26 mouse cellular contexts compared by ENCODE assay signal in the genomic region with DNA sequence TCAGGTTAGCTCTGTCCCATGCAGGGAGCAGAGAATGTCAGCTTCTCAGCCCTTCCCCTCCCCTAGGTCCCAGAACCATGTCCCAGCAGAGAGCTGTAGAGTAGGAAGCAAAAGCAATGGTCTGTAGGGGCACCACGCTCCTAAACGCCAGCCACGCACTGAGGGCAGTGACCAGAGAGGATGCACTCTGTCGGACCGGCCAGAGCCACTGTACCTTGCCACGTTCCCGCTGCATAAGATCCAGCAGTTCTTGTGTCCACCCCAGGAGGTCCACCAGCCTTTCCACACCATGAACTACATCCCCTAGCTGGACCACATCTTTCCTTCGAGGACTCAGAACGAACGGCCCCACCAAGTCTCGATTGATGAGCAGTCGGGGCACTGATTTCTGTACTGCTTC. TPM values are rescaled to one million over a fixed set of nuclear protein-coding genes. Genes with fewer than 3 reads are reported as not detected.
A peak's percentile ranks its signal among the peaks of the same experiment; 100 is the strongest.
DNase-seq lines count a peak whose midpoint lies in the region; ATAC-seq and TF ChIP-seq lines count a peak whose summit lies in the region.
"Had no signal": no experiment of that assay in that cellular context is flagged by ENCODE, and none has a peak within 500 bp of the region (broad histone marks: within the 10 kb centered on the region; RNA-seq: fewer than 3 reads in every experiment).

No protein-coding gene starts in this region.

- no peak for TF ChIP-seq CTCF in cortical plate, adult 2 months (IDR thresholded peaks at IDR 0.05; ENCODE audit: extremely low read depth, insufficient read depth, low read length)
- no peak for TF ChIP-seq CTCF in embryonic fibroblast, embryonic 13.5 days (IDR thresholded peaks at IDR 0.05; ENCODE audit: borderline replicate concordance, insufficient read depth, low read length)

- H3K4me3 ChIP-seq in megakaryocyte, embryonic 14.5 days (replicated peaks) = peak overlapping the region; percentile 12
- no peak overlapping the region for H3K4me3 ChIP-seq in cortical plate, adult 2 months (ENCODE audit: insufficient read depth, low read length)
- H3K4me3 ChIP-seq in embryonic fibroblast, embryonic 13.5 days (ENCODE audit: insufficient read depth, low read length) = no peak overlapping the region
- H3K4me3 ChIP-seq: embryonic facial prominence, embryonic 10.5 days; embryonic facial prominence, embryonic 12.5 days; erythroblast, embryonic 14.5 days had no signal

- H3K9me3 ChIP-seq in megakaryocyte, embryonic 14.5 days = no peaks in the 10 kb centered on the region
- H3K9me3 ChIP-seq: embryonic facial prominence, embryonic 10.5 days; embryonic facial prominence, embryonic 12.5 days had no signal

- peaks cover 97% of the 10 kb centered on the region for H3K36me3 ChIP-seq in megakaryocyte, embryonic 14.5 days (replicated peaks; ENCODE audit: low read length)

- TF ChIP-seq POLR2A in cortical plate, adult 2 months (IDR thresholded peaks at IDR 0.05; ENCODE audit: extremely low read depth, insufficient read depth, low read length) = peak; percentile 41; the same call in 1 of the 2 replicates
- TF ChIP-seq POLR2A in embryonic fibroblast, embryonic 13.5 days (IDR thresholded peaks at IDR 0.05; ENCODE audit: low read depth, low read length) = peak; percentile 30; the same call in 1 of the 2 replicates

- H3K4me1 ChIP-seq in megakaryocyte, embryonic 14.5 days = peaks cover 72% of the 10 kb centered on the region
- H3K4me1 ChIP-seq in cortical plate, adult 2 months (ENCODE audit: control insufficient read depth, insufficient read depth, low read length) = no peaks in the 10 kb centered on the region
- H3K4me1 ChIP-seq in embryonic fibroblast, embryonic 13.5 days (ENCODE audit: control insufficient read depth, insufficient read depth, low read length) = no peaks in the 10 kb centered on the region
- H3K4me1 ChIP-seq: embryonic facial prominence, embryonic 12.5 days had no signal

- ATAC-seq in megakaryocyte, adult 5-6 weeks (ENCODE audit: poor library complexity, severe bottlenecking) = no peak
- no peak for ATAC-seq in erythroid progenitor cell, adult 5-6 weeks (replicated peaks; ENCODE audit: low FRiP score, poor library complexity, severe bottlenecking)
- ATAC-seq: forebrain, embryonic 14.5 days; forebrain, embryonic 16.5 days had no signal

- H3K27me3 ChIP-seq in megakaryocyte, embryonic 14.5 days (replicated peaks) = no peaks in the 10 kb centered on the region
- H3K27me3 ChIP-seq: embryonic facial prominence, embryonic 12.5 days had no signal

- DNase-seq in spleen, adult 12 weeks (ENCODE audit: low spot score) = no peak
- DNase-seq: adrenal gland, adult 2 months; adrenal gland, postnatal 10 days; adrenal gland, postnatal 25 days; cerebellum, adult 11 months; cerebellum, adult 18-20 months; cerebellum, adult 8-10 months; cerebellum, adult 9-11 months; cerebellum, postnatal 14 days; cerebellum, postnatal 36 days had no signal

- no peak overlapping the region for H3K27ac ChIP-seq in cortical plate, adult 2 months (ENCODE audit: insufficient read depth, low read length)
- H3K27ac ChIP-seq in embryonic fibroblast, embryonic 13.5 days (ENCODE audit: insufficient read depth, low read length) = no peak overlapping the region
- H3K27ac ChIP-seq: embryonic facial prominence, embryonic 10.5 days; embryonic facial prominence, embryonic 12.5 days had no signal

RNA-seq across cellular contexts. Expression of gene Bet1l, which starts 7.4 kb away (rescaled TPM):
- 4.0 and 23.4 TPM in 2 replicates for polyA plus RNA-seq in megakaryocyte, embryonic 14.5 days (2012; ENCODE audit: insufficient read depth, low replicate concordance)
- 12.9 and 13.2 TPM in 2 replicates for total RNA-seq in megakaryocyte, adult 5-6 weeks (2015)
- 15.5 and 37.7 TPM in 2 replicates for total RNA-seq in megakaryocyte, adult 5-6 weeks (2017)
- polyA plus RNA-seq in cortical plate, adult 2 months (2012; rRNA removed) = 34.3 and 38.3 TPM in 2 replicates
- 29.9 and 35.7 TPM in 2 replicates for polyA plus RNA-seq in embryonic fibroblast, embryonic 13.5 days (2011; ENCODE audit: insufficient read length, low read depth, missing spikeins)
- 7.6 and 9.2 TPM in 2 replicates for total RNA-seq in erythroid progenitor cell, adult 5-6 weeks (2015; ENCODE audit: low replicate concordance)
- 9.0 and 9.4 TPM in 2 replicates for total RNA-seq in erythroid progenitor cell, adult 5-6 weeks (2017; ENCODE audit: low replicate concordance)

RNA-seq across cellular contexts. Expression of gene Ric8a, which starts 8.0 kb away (rescaled TPM):
- polyA plus RNA-seq in megakaryocyte, embryonic 14.5 days (2012; ENCODE audit: insufficient read depth, low replicate concordance) = 57.2 and 112 TPM in 2 replicates
- total RNA-seq in megakaryocyte, adult 5-6 weeks (2015) = 41.7 and 44.7 TPM in 2 replicates
- 29.7 and 30.4 TPM in 2 replicates for total RNA-seq in megakaryocyte, adult 5-6 weeks (2017)
- 79.5 and 89.3 TPM in 2 replicates for polyA plus RNA-seq in cortical plate, adult 2 months (2012; rRNA removed)
- 53.4 and 58.1 TPM in 2 replicates for polyA plus RNA-seq in embryonic fibroblast, embryonic 13.5 days (2011; ENCODE audit: insufficient read length, low read depth, missing spikeins)
- 19.1 and 49.5 TPM in 2 replicates for total RNA-seq in erythroid progenitor cell, adult 5-6 weeks (2015; ENCODE audit: low replicate concordance)
- total RNA-seq in erythroid progenitor cell, adult 5-6 weeks (2017; ENCODE audit: low replicate concordance) = 12.1 and 22.2 TPM in 2 replicates

RNA-seq across cellular contexts. Expression of gene Gm45785, which starts 8.6 kb away (rescaled TPM):
- polyA plus RNA-seq in megakaryocyte, embryonic 14.5 days (2012; ENCODE audit: insufficient read depth, low replicate concordance) = not detected in 2 replicates
- not detected in 2 replicates for total RNA-seq in megakaryocyte, adult 5-6 weeks (2015)
- total RNA-seq in megakaryocyte, adult 5-6 weeks (2017) = not detected in 2 replicates
- 0.19 and 0.46 TPM in 2 replicates for polyA plus RNA-seq in cortical plate, adult 2 months (2012; rRNA removed)
- polyA plus RNA-seq in embryonic fibroblast, embryonic 13.5 days (2011; ENCODE audit: insufficient read length, low read depth, missing spikeins) = not detected in 2 replicates
- total RNA-seq in erythroid progenitor cell, adult 5-6 weeks (2015; ENCODE audit: low replicate concordance) = not detected in 2 replicates
- 2.8 TPM in 1 of 2 replicates, not detected in the other for total RNA-seq in erythroid progenitor cell, adult 5-6 weeks (2017; ENCODE audit: low replicate concordance)
- total RNA-seq: adrenal gland, adult 2 months; MEL had no signal
- polyA plus RNA-seq: C2C12; embryonic facial prominence, embryonic 12.5 days; embryonic facial prominence, embryonic 14.5 days; erythroblast, embryonic 14.5 days; forebrain, embryonic 11.5 days; forebrain, embryonic 14.5 days; forebrain, embryonic 16.5 days had no signal

RNA-seq across cellular contexts. Expression of gene Psmd13, which starts 17.0 kb away (rescaled TPM):
- 16.6 and 130 TPM in 2 replicates for polyA plus RNA-seq in megakaryocyte, embryonic 14.5 days (2012; ENCODE audit: insufficient read depth, low replicate concordance)
- 87.5 and 89.5 TPM in 2 replicates for total RNA-seq in megakaryocyte, adult 5-6 weeks (2015)
- total RNA-seq in megakaryocyte, adult 5-6 weeks (2017) = 165 and 167 TPM in 2 replicates
- 96.6 and 103 TPM in 2 replicates for polyA plus RNA-seq in cortical plate, adult 2 months (2012; rRNA removed)
- 206 and 213 TPM in 2 replicates for polyA plus RNA-seq in embryonic fibroblast, embryonic 13.5 days (2011; ENCODE audit: insufficient read length, low read depth, missing spikeins)
- total RNA-seq in erythroid progenitor cell, adult 5-6 weeks (2015; ENCODE audit: low replicate concordance) = 74.2 and 90.1 TPM in 2 replicates
- total RNA-seq in erythroid progenitor cell, adult 5-6 weeks (2017; ENCODE audit: low replicate concordance) = 136 and 162 TPM in 2 replicates

RNA-seq across cellular contexts. Expression of gene Odf3, which starts 17.2 kb away (rescaled TPM):
- 0.13 TPM in 1 of 2 replicates, not detected in the other for polyA plus RNA-seq in megakaryocyte, embryonic 14.5 days (2012; ENCODE audit: insufficient read depth, low replicate concordance)
- not detected in 2 replicates for total RNA-seq in megakaryocyte, adult 5-6 weeks (2015)
- not detected in 2 replicates for total RNA-seq in megakaryocyte, adult 5-6 weeks (2017)
- polyA plus RNA-seq in cortical plate, adult 2 months (2012; rRNA removed) = 0.32 and 0.46 TPM in 2 replicates
- not detected in 2 replicates for polyA plus RNA-seq in embryonic fibroblast, embryonic 13.5 days (2011; ENCODE audit: insufficient read length, low read depth, missing spikeins)
- not detected in 2 replicates for total RNA-seq in erythroid progenitor cell, adult 5-6 weeks (2015; ENCODE audit: low replicate concordance)
- not detected in 2 replicates for total RNA-seq in erythroid progenitor cell, adult 5-6 weeks (2017; ENCODE audit: low replicate concordance)
- total RNA-seq: adrenal gland, postnatal 25 days; common myeloid progenitor, adult 5-6 weeks; ES-E14; MEL had no signal
- polyA plus RNA-seq: embryonic facial prominence, embryonic 10.5 days; embryonic facial prominence, embryonic 12.5 days; embryonic facial prominence, embryonic 14.5 days; erythroblast, embryonic 14.5 days; forebrain, embryonic 11.5 days; forebrain, embryonic 14.5 days; forebrain, embryonic 16.5 days had no signal
